Mouse (Mus musculus) layer of hippocampus, postnatal 10 days (tissue): ENCODE results near the gene Rb1. TPM values are rescaled to one million over a fixed set of nuclear protein-coding genes. Genes with fewer than 3 reads are reported as not detected.

Experiments used
- DNase-seq, 2 experiments: peaks; one replicate each; pipeline ENCODE4 v3.0.0; 2021; ENCODE audit warnings: low spot score in 2 of 2
- total RNA-seq, 2 experiments: library from RNA; stranded (reverse); gene quantifications; 2 replicates each; pipeline ENCODE4 v1.2.3; 2021

The Rb1 gene
- total RNA-seq, 2 experiments from 2014 or later = 42.4 to 49.7 TPM

- no peak for DNase-seq
Measured at GRCm38 (mm10) chr14:73222316-73222970, 103.2 kb downstream of the Rb1 start.

- no peak for DNase-seq
Measured at GRCm38 (mm10) chr14:73217062-73217461, 108.6 kb downstream of the Rb1 start.

- DNase-seq = no peak
Measured at GRCm38 (mm10) chr14:73211477-73211876, 114.1 kb downstream of the Rb1 start.

- DNase-seq = no peak
Measured at GRCm38 (mm10) chr14:73210196-73210595, 115.4 kb downstream of the Rb1 start.

- no peak for DNase-seq
Measured at GRCm38 (mm10) chr14:73209262-73209661, 116.4 kb downstream of the Rb1 start.

- DNase-seq = no peak
Measured at GRCm38 (mm10) chr14:73204016-73204415, 121.6 kb downstream of the Rb1 start.

GRCm38 (mm10) chr14:73201447-73201846 lies 124.2 kb downstream of the Rb1 start:
- no peak for DNase-seq

- DNase-seq = no peak
Measured at GRCm38 (mm10) chr14:73199058-73199457, 126.6 kb downstream of the Rb1 start.

GRCm38 (mm10) chr14:73186875-73187274 lies 138.7 kb downstream of the Rb1 start:
- DNase-seq = no peak

GRCm38 (mm10) chr14:73181144-73181543 lies 144.5 kb downstream of the Rb1 start:
- DNase-seq = no peak

- DNase-seq = no peak
Measured at GRCm38 (mm10) chr14:73180671-73181070, 145.0 kb downstream of the Rb1 start.

- no peak for DNase-seq
Measured at GRCm38 (mm10) chr14:73179221-73179681, 146.4 kb downstream of the Rb1 start.

GRCm38 (mm10) chr14:73177961-73178360 lies 147.7 kb downstream of the Rb1 start:
- no peak for DNase-seq

GRCm38 (mm10) chr14:73176266-73176665 lies 149.4 kb downstream of the Rb1 start:
- DNase-seq = no peak

- no peak for DNase-seq
Measured at GRCm38 (mm10) chr14:73175814-73176213, 149.8 kb downstream of the Rb1 start.

- no peak for DNase-seq
Measured at GRCm38 (mm10) chr14:73175031-73175430, 150.6 kb downstream of the Rb1 start.

GRCm38 (mm10) chr14:73174091-73174995 lies 151.3 kb downstream of the Rb1 start:
- peak in 1 of 2 experiments; percentile 38 for DNase-seq

GRCm38 (mm10) chr14:73173662-73174061 lies 152.0 kb downstream of the Rb1 start:
- no peak for DNase-seq

GRCm38 (mm10) chr14:73172196-73173011 lies 153.2 kb downstream of the Rb1 start:
- no peak for DNase-seq

- DNase-seq = no peak
Measured at GRCm38 (mm10) chr14:73169926-73170844, 155.4 kb downstream of the Rb1 start.
